Mouse (Mus musculus) cerebellum, adult 2 months (tissue): Measurements from ENCODE around the gene Polr3b.

Source experiments
- CTCF ChIP-seq: fragments of 200-500 bp; IDR thresholded peaks from 2 replicates; pipeline ENCODE4 v1.5.1; 2011; ENCODE audit warnings: low read depth, mild to moderate bottlenecking, control low read depth, low read length, moderate library complexity, borderline replicate concordance; ENCODE audit not compliant: insufficient read depth
- POLR2A ChIP-seq: fragments of 200-500 bp; IDR thresholded peaks from 2 replicates; pipeline ENCODE4 v1.6.1; 2011; ENCODE audit warnings: low read length, control low read depth, borderline replicate concordance; ENCODE audit not compliant: insufficient read depth

GRCm38 (mm10) chr10:84690818-84691217, 68.7 kb downstream of the Polr3b start:
- TF ChIP-seq CTCF: no peak
- no peak for TF ChIP-seq POLR2A
